Mouse (Mus musculus) MEL (cell line): ENCODE results near the gene Scn2b. TPM values are rescaled to one million over a fixed set of nuclear protein-coding genes. Genes with fewer than 3 reads are reported as not detected.

Experiments used
- DNase-seq: peaks from one replicate; pipeline ENCODE4 v3.0.0; 2011; ENCODE audit warnings: low read depth, low spot score
- H3K27ac ChIP-seq: 2 replicates; pipeline ENCODE4 v1.5.1; 2012; ENCODE audit warnings: low read depth, mild to moderate bottlenecking, control low read depth, low read length, moderate library complexity; ENCODE audit not compliant: control insufficient read depth
- H3K27me3 ChIP-seq, 2 experiments: fragments of 150-350 bp in 1 of 2; sonication (generic) in 1 of 2; 2 replicates each; pipeline ENCODE4 v1.6.1; 2012; ENCODE audit warnings: low read length in 2 of 2, mild to moderate bottlenecking in 2 of 2, improper control_type of control experiment in 1 of 2, moderate library complexity in 1 of 2; ENCODE audit not compliant: insufficient read depth in 2 of 2, control insufficient read depth in 1 of 2
- H3K36me3 ChIP-seq, 2 experiments: 2 replicates each; pipeline ENCODE4 v1.6.1; 2012 to 2014; ENCODE audit warnings: low read length in 2 of 2, improper control_type of control experiment in 1 of 2, inconsistent platforms in 1 of 2, mild to moderate bottlenecking in 1 of 2; ENCODE audit not compliant: insufficient read depth in 2 of 2, control insufficient read depth in 1 of 2
- H3K4me1 ChIP-seq, 2 experiments: fragments of 150-350 bp in 1 of 2; sonication (generic) in 1 of 2; 2 replicates each; pipeline ENCODE4 v1.6.1; 2012; ENCODE audit warnings: low read length in 2 of 2, improper control_type of control experiment in 1 of 2, mild to moderate bottlenecking in 1 of 2; ENCODE audit not compliant: insufficient read depth in 2 of 2, control insufficient read depth in 1 of 2
- H3K4me3 ChIP-seq, 2 experiments: fragments of 150-350 bp in 1 of 2; sonication (generic) in 1 of 2; 2 replicates each; pipeline ENCODE4 v1.5.1; 2012; ENCODE audit warnings: low read depth in 2 of 2, low read length in 2 of 2, mild to moderate bottlenecking in 2 of 2, moderate library complexity in 2 of 2, control low read depth in 1 of 2, improper control_type of control experiment in 1 of 2; ENCODE audit not compliant: control insufficient read depth in 1 of 2, insufficient read depth in 1 of 2
- H3K79me2 ChIP-seq: 2 replicates; pipeline ENCODE4 v1.6.1; 2012; ENCODE audit warnings: mild to moderate bottlenecking, low read length, moderate library complexity; ENCODE audit not compliant: control insufficient read depth, poor library complexity, insufficient read depth
- H3K9ac ChIP-seq: 2 replicates; pipeline ENCODE4 v1.6.1; 2012; ENCODE audit warnings: low read depth, mild to moderate bottlenecking, control low read depth, low read length, moderate library complexity; ENCODE audit not compliant: control insufficient read depth, poor library complexity, severe bottlenecking
- H3K9me3 ChIP-seq: fragments of 150-350 bp; sonication (generic); replicated peaks from 2 replicates; pipeline ENCODE4 v1.6.1; 2012; ENCODE audit warnings: mild to moderate bottlenecking, low read length, improper control_type of control experiment, moderate library complexity; ENCODE audit not compliant: insufficient read depth
- CHD1 ChIP-seq: IDR thresholded peaks from 2 replicates; pipeline ENCODE4 v1.6.1; 2012; ENCODE audit warnings: low read depth, mild to moderate bottlenecking, inconsistent platforms, low read length, improper control_type of control experiment
- CHD2 ChIP-seq: IDR thresholded peaks from 2 replicates; pipeline ENCODE4 v1.6.1; 2011; ENCODE audit warnings: low read length, improper control_type of control experiment
- E2F4 ChIP-seq: IDR thresholded peaks from 2 replicates; pipeline ENCODE4 v1.6.1; 2011; ENCODE audit warnings: low read depth, low read length, improper control_type of control experiment, borderline replicate concordance
- ELF1 ChIP-seq: IDR thresholded peaks from 2 replicates; pipeline ENCODE4 v1.6.1; 2014; ENCODE audit warnings: low read depth, mild to moderate bottlenecking, inconsistent platforms, low read length, improper control_type of control experiment, moderate library complexity
- EP300 ChIP-seq, 2 experiments: IDR thresholded peaks; 2 replicates each; pipeline ENCODE4 v1.6.1; 2011; ENCODE audit warnings: improper control_type of control experiment in 2 of 2, low read length in 2 of 2, low read depth in 1 of 2, mild to moderate bottlenecking in 1 of 2
- ETS1 ChIP-seq: IDR thresholded peaks from 2 replicates; pipeline ENCODE4 v1.6.1; 2012; ENCODE audit warnings: low read depth, mild to moderate bottlenecking, inconsistent platforms, low read length, improper control_type of control experiment, moderate library complexity
- GATA1 ChIP-seq: IDR thresholded peaks from 2 replicates; pipeline ENCODE4 v1.6.1; 2011; ENCODE audit warnings: low read depth, low read length, improper control_type of control experiment
- HCFC1 ChIP-seq: IDR thresholded peaks from 2 replicates; pipeline ENCODE4 v1.6.1; 2012; ENCODE audit warnings: low read depth, mild to moderate bottlenecking, inconsistent platforms, low read length, improper control_type of control experiment, moderate library complexity
- KAT2A ChIP-seq: conservative IDR thresholded peaks from 2 replicates; pipeline ENCODE4 v1.6.1; 2012; ENCODE audit warnings: low read depth, low read length, improper control_type of control experiment, inconsistent platforms
- MAX ChIP-seq: IDR thresholded peaks from 2 replicates; pipeline ENCODE4 v1.6.1; 2011; ENCODE audit warnings: low read length, improper control_type of control experiment
- MYB ChIP-seq: IDR thresholded peaks from 2 replicates; pipeline ENCODE4 v1.6.1; 2011; ENCODE audit warnings: mild to moderate bottlenecking, low read depth, low read length, improper control_type of control experiment
- POLR2A ChIP-seq, 2 experiments: IDR thresholded peaks; 2 replicates each; pipeline ENCODE4 v1.6.1; 2011 to 2012; ENCODE audit warnings: low read length in 2 of 2, mild to moderate bottlenecking in 2 of 2, control low read depth in 1 of 2, improper control_type of control experiment in 1 of 2, low read depth in 1 of 2, moderate library complexity in 1 of 2; ENCODE audit not compliant: control insufficient read depth in 1 of 2, insufficient read depth in 1 of 2, poor library complexity in 1 of 2
- POLR2AphosphoS2 ChIP-seq: IDR thresholded peaks from 2 replicates; pipeline ENCODE4 v1.6.1; 2011; ENCODE audit warnings: low read length, improper control_type of control experiment
- POLR2AphosphoS5 ChIP-seq: IDR thresholded peaks from 2 replicates; pipeline ENCODE4 v1.6.1; 2012; ENCODE audit warnings: low read depth, borderline replicate concordance, mild to moderate bottlenecking, inconsistent platforms, low read length, moderate library complexity, mixed read lengths
- RAD21 ChIP-seq: IDR thresholded peaks from 2 replicates; pipeline ENCODE4 v1.6.1; 2011; ENCODE audit warnings: mild to moderate bottlenecking, low read depth, low read length, improper control_type of control experiment
- RCOR1 ChIP-seq: IDR thresholded peaks from 2 replicates; pipeline ENCODE4 v1.6.1; 2012; ENCODE audit warnings: low read depth, mild to moderate bottlenecking, inconsistent platforms, low read length, improper control_type of control experiment
- SIN3A ChIP-seq: IDR thresholded peaks from 2 replicates; pipeline ENCODE4 v1.6.1; 2012; ENCODE audit warnings: low read length, improper control_type of control experiment, inconsistent platforms
- UBTF ChIP-seq: IDR thresholded peaks from 2 replicates; pipeline ENCODE4 v1.6.1; 2012; ENCODE audit warnings: low read depth, mild to moderate bottlenecking, inconsistent platforms, low read length, improper control_type of control experiment, moderate library complexity, borderline replicate concordance; ENCODE audit not compliant: insufficient read depth
- USF1 ChIP-seq: IDR thresholded peaks from 2 replicates; pipeline ENCODE4 v1.6.1; 2014; ENCODE audit warnings: low read depth, mild to moderate bottlenecking, inconsistent platforms, low read length, improper control_type of control experiment, moderate library complexity
- ZC3H11A ChIP-seq: IDR thresholded peaks from 2 replicates; pipeline ENCODE4 v1.6.1; 2012; ENCODE audit warnings: low read depth, mild to moderate bottlenecking, inconsistent platforms, low read length, improper control_type of control experiment
- ZKSCAN1 ChIP-seq: IDR thresholded peaks from 2 replicates; pipeline ENCODE4 v1.6.1; 2012; ENCODE audit warnings: low read depth, mild to moderate bottlenecking, inconsistent platforms, low read length, improper control_type of control experiment, moderate library complexity
- polyA plus RNA-seq, 2 experiments: library from polyadenylated mRNA; stranded (reverse) in 1 of 2; unstranded in 1 of 2; fragments of >175 nt in 1 of 2; fragments of >200 nt in 1 of 2; gene quantifications; 2 replicates each; pipeline versions ENCODE4 v1.2.1 to v1.2.4; 2012; ENCODE audit warnings: low replicate concordance in 2 of 2, low read depth in 1 of 2; ENCODE audit not compliant: insufficient read length in 2 of 2, insufficient read depth in 1 of 2, missing spikeins in 1 of 2
- total RNA-seq: library from RNA; depleted of rRNA; stranded (reverse); fragments of 300-350 nt; gene quantifications from 2 replicates; pipeline ENCODE4 v1.2.3, GENCODE M21; 2012

The Scn2b gene
- total and polyA plus RNA-seq, 3 experiments = not detected

DNA sequence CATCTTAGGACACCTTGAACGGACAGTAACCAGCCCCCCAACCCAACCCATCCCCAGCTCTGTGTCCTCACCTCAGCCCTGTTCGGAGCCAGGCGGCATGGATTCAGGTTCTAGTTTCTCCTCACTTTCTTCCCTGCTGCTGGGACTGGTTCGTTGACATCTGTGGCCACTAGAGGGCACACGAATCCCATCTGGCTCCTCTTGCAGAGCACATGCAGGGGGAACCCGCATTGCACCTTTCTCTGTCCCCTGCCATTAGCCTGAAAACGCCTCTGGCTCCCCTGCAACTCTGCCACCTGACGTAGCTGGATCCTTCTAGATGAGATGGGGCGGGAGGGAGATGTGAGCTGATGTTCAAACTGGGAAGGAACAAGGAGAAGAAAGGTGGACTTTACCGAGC lies 4.2 kb downstream of the Scn2b start (continued):
- TF ChIP-seq RAD21 (peak; percentile 89), RCOR1 (no peak), UBTF (no peak), MAX (peak; percentile 71), MYB (no peak), USF1 (no peak), ETS1 (no peak), POLR2AphosphoS2 (no peak), CHD1 (no peak), ELF1 (no peak), SIN3A (peak; percentile 32; the same call in 1 of the 2 replicates), CHD2 (no peak), KAT2A (no peak)

DNA sequence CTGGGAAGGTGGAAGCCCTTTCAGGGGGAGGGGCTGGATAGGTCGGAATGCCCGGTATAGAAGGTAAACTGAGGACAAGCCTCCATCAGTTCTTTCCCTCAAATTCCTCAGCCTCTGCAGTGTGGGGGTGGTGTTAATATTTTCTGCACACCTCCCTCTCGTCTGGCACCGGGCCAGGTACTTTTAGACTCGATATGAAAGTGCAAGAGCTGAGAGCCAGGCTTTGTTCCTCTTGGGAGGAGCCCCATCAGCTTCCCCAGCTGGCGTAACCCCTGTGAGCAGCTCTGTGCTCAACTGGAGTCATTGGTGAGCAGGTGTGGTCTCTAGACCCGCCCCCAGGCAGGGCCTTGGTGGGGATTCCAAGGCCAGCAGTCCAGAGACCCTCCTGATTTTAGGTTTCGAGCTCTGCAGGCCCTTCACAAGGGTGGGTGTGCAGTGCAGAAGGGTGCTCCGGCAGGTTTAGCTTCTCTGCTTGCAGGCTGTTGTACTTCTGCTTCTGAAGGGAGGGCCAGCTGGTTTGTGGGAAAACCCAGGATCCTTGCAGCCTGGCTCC lies 4.7 kb downstream of the Scn2b start:
- Histone ChIP-seq H3K9me3 (no peaks in the 10 kb centered on the region), H3K27ac (no peak overlapping the region), H3K4me3 (peak overlapping the region; percentile 33 to 35; a peak in 2 of 4 replicates), H3K79me2 (no peaks in the 10 kb centered on the region), H3K9ac (peak overlapping the region; percentile 49), H3K27me3 (peaks cover under 1 to 4% of the 10 kb centered on the region in 2 experiments; a peak in 3 of 4 replicates), H3K36me3 (peaks cover 0 to 2% of the 10 kb centered on the region in 2 experiments; a peak in 2 of 4 replicates), H3K4me1 (peaks cover 0 to 4% of the 10 kb centered on the region in 2 experiments; a peak in 2 of 4 replicates)
- TF ChIP-seq EP300 (IDR thresholded peaks at IDR 0.05; ENCODE audit: low read depth in 1 of 2, low read length in 2 of 2) = 0 out of 4 replicates have a peak, but pooled peaks of 1 of the 2 experiments have one; percentile 1
- no peak for TF ChIP-seq E2F4
- TF ChIP-seq MYB = no peak
- TF ChIP-seq SIN3A = no peak
- DNase-seq = peak; percentile 82

DNA sequence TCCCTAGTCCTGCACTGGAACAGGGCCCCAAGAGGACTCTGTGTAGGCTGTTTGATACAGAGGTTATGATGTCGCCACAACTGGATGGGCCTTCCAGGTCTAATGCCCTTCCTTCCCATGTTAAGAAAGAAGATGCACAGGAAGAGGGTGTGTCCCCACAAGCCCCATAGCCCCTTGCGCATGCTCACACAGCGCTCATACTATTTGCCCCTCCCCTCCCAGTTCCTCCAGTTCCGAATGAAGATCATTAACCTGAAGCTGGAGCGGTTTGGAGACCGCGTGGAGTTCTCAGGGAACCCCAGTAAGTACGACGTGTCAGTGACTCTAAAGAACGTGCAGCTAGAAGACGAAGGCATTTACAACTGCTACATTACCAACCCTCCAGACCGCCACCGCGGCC lies 7.6 kb downstream of the Scn2b start:
- H3K9me3 ChIP-seq = no peaks in the 10 kb centered on the region
- no peak overlapping the region for H3K27ac ChIP-seq
- TF ChIP-seq POLR2A (IDR thresholded peaks at IDR 0.05; ENCODE audit: control insufficient read depth in 1 of 2, insufficient read depth in 1 of 2, low read depth in 1 of 2, low read length in 2 of 2, poor library complexity in 1 of 2) (no peak), ZKSCAN1 (no peak), POLR2AphosphoS5 (no peak), HCFC1 (no peak), ZC3H11A (no peak), ELF1 (no peak), ETS1 (no peak), RAD21 (no peak), GATA1 (no peak), UBTF (no peak)
- TF ChIP-seq, all 39 proteins: peak for 0
- Histone ChIP-seq H3K27me3 (peaks cover 7 to 11% of the 10 kb centered on the region in 2 experiments), H3K4me3 (no peak overlapping the region), H3K36me3 (peaks cover 0 to 2% of the 10 kb centered on the region in 2 experiments; a peak in 2 of 4 replicates), H3K4me1 (peaks cover 0 to 4% of the 10 kb centered on the region in 2 experiments; a peak in 2 of 4 replicates), H3K9ac (no peak overlapping the region), H3K79me2 (no peaks in the 10 kb centered on the region)
- no peak for DNase-seq
